Comparison of ENCODE assay signal across 16 mouse cellular contexts in genomic region chr6:88630560-88630959, GRCm38 (mm10). TPM values are rescaled to one million over a fixed set of nuclear protein-coding genes. Genes with fewer than 3 reads are reported as not detected.
"Had no signal": no experiment of that assay in that cellular context is flagged by ENCODE, and none has a peak within 500 bp of the region (broad histone marks: within the 10 kb centered on the region; RNA-seq: fewer than 3 reads in every experiment).

No protein-coding gene starts in this region.

- H3K9me3 ChIP-seq: limb, embryonic 13.5 days; lung, embryonic 15.5 days; midbrain, embryonic 10.5 days; neural tube, embryonic 15.5 days had no signal

- ATAC-seq: liver, embryonic 12.5 days had no signal

- H3K27ac ChIP-seq: layer of hippocampus, adult 2 months; limb, embryonic 13.5 days; liver, embryonic 12.5 days; lung, embryonic 15.5 days; midbrain, embryonic 10.5 days; neural tube, embryonic 15.5 days had no signal

- H3K27me3 ChIP-seq: lung, embryonic 15.5 days; neural tube, embryonic 15.5 days had no signal

- H3K4me3 ChIP-seq: layer of hippocampus, adult 2 months; limb, embryonic 13.5 days; liver, embryonic 12.5 days; lung, embryonic 15.5 days; midbrain, embryonic 10.5 days; myocyte; neural tube, embryonic 15.5 days had no signal

- DNase-seq: kidney, adult 18-20 months; kidney, postnatal 10 days; kidney, postnatal 4 days; left cerebral cortex, postnatal 4 days; midbrain, embryonic 14.5 days; right cerebral cortex, adult 18-20 months; right cerebral cortex, postnatal 25 days; thymus, postnatal 14 days had no signal

- H3K4me2 ChIP-seq: limb, embryonic 13.5 days; liver, embryonic 12.5 days; lung, embryonic 15.5 days; neural tube, embryonic 15.5 days had no signal

- H3K9ac ChIP-seq: limb, embryonic 13.5 days; liver, embryonic 12.5 days; lung, embryonic 15.5 days; neural tube, embryonic 15.5 days had no signal

- H3K36me3 ChIP-seq: limb, embryonic 13.5 days; liver, embryonic 12.5 days; lung, embryonic 15.5 days; midbrain, embryonic 10.5 days; neural tube, embryonic 15.5 days had no signal

RNA-seq across cellular contexts. Expression of gene Kbtbd12, which starts 7.2 kb away (rescaled TPM):
- polyA plus RNA-seq: midbrain, embryonic 10.5 days; neural tube, embryonic 11.5 days had no signal
